ENCODE assay signal across 15 mouse cellular contexts in genomic region chr11:69629802-69630201, GRCm38 (mm10). TPM values are rescaled to one million over a fixed set of nuclear protein-coding genes. Genes with fewer than 3 reads are reported as not detected.
A peak's percentile ranks its signal among the peaks of the same experiment; 100 is the strongest.
DNase-seq lines count a peak whose midpoint lies in the region; ATAC-seq and TF ChIP-seq lines count a peak whose summit lies in the region.
"Had no signal": no experiment of that assay in that cellular context is flagged by ENCODE, and none has a peak within 500 bp of the region (broad histone marks: within the 10 kb centered on the region; RNA-seq: fewer than 3 reads in every experiment).

No protein-coding gene starts in this region.

- TF ChIP-seq CTCF in hindbrain, postnatal 0 days (IDR thresholded peaks at IDR 0.05; ENCODE audit: low read depth) = peak; percentile 59

- no peaks in the 10 kb centered on the region for H3K36me3 ChIP-seq in hindbrain, postnatal 0 days (ENCODE audit: insufficient read depth, low read length)
- no peaks in the 10 kb centered on the region for H3K36me3 ChIP-seq in hindbrain, embryonic 14.5 days (replicated peaks; ENCODE audit: control insufficient read depth, insufficient read depth)
- no peaks in the 10 kb centered on the region for H3K36me3 ChIP-seq in splenic B cell, adult 2 months (ENCODE audit: control insufficient read depth, insufficient read depth, low read length, poor library complexity, severe bottlenecking)

- H3K27me3 ChIP-seq in hindbrain, postnatal 0 days (ENCODE audit: insufficient read depth, low read length) = no peaks in the 10 kb centered on the region
- no peaks in the 10 kb centered on the region for H3K27me3 ChIP-seq in hindbrain, embryonic 14.5 days (ENCODE audit: control insufficient read depth, insufficient read depth, low read length)
- H3K27me3 ChIP-seq in splenic B cell, adult 2 months (ENCODE audit: control insufficient read depth, insufficient read depth, low read length, poor library complexity, severe bottlenecking) = no peaks in the 10 kb centered on the region

- DNase-seq in hindbrain, postnatal 0 days (ENCODE audit: low spot score) = peak; percentile 27
- no peak for DNase-seq in hindbrain, embryonic 14.5 days (ENCODE audit: low spot score)
- peak; percentile 31 for DNase-seq in testis, postnatal 10 days (ENCODE audit: low spot score)
- no peak for DNase-seq in testis, postnatal 14 days (ENCODE audit: low spot score)
- peak; percentile 64 for DNase-seq in adipocyte (ENCODE audit: low spot score)
- DNase-seq in splenic B cell, adult 2 months (ENCODE audit: low read depth, low spot score) = peak; percentile 71
- no peak for DNase-seq in cerebellum, postnatal 36 days
- no peak for DNase-seq in urinary bladder, adult 2 months (ENCODE audit: low spot score)
- DNase-seq: layer of hippocampus, postnatal 36 days; right cerebral cortex, postnatal 14 days; thymus, adult 18-20 months had no signal

- no peak for ATAC-seq in hindbrain, postnatal 0 days
- ATAC-seq in hindbrain, embryonic 14.5 days (ENCODE audit: low FRiP score) = no peak
- ATAC-seq: hindbrain, embryonic 16.5 days had no signal

- H3K9ac ChIP-seq in hindbrain, postnatal 0 days (replicated peaks; ENCODE audit: low read length) = no peak overlapping the region
- no peak overlapping the region for H3K9ac ChIP-seq in hindbrain, embryonic 14.5 days

- H3K27ac ChIP-seq in hindbrain, postnatal 0 days = no peak overlapping the region
- H3K27ac ChIP-seq in hindbrain, embryonic 14.5 days = no peak overlapping the region

- no peaks in the 10 kb centered on the region for H3K9me3 ChIP-seq in hindbrain, postnatal 0 days (ENCODE audit: low read length)
- H3K9me3 ChIP-seq in hindbrain, embryonic 14.5 days (ENCODE audit: control insufficient read depth, low read length) = no peaks in the 10 kb centered on the region

- H3K4me1 ChIP-seq in hindbrain, postnatal 0 days (ENCODE audit: insufficient read depth, low read length) = peaks cover 10% of the 10 kb centered on the region; the same call in 1 of the 2 replicates
- peaks cover 11% of the 10 kb centered on the region for H3K4me1 ChIP-seq in hindbrain, embryonic 14.5 days (replicated peaks; ENCODE audit: control insufficient read depth, insufficient read depth, low read length)

- no peak overlapping the region for H3K4me3 ChIP-seq in hindbrain, postnatal 0 days (ENCODE audit: low read length)
- no peak overlapping the region for H3K4me3 ChIP-seq in hindbrain, embryonic 14.5 days (replicated peaks; ENCODE audit: low read length)

- 61% methylated on average over 1 of the region's 1 CpGs for WGBS in hindbrain, postnatal 0 days
- WGBS in hindbrain, embryonic 14.5 days = 67% methylated on average over 1 of the region's 1 CpGs

- H3K4me2 ChIP-seq in hindbrain, postnatal 0 days (ENCODE audit: low read depth, low read length) = no peak overlapping the region
- H3K4me2 ChIP-seq in hindbrain, embryonic 14.5 days (replicated peaks) = no peak overlapping the region

RNA-seq across cellular contexts. Expression of gene Fxr2, which starts 3.0 kb away (rescaled TPM):
- 68.5 and 79.6 TPM in 2 replicates for total RNA-seq in hindbrain, postnatal 0 days (2014; rRNA removed)
- 23.3 and 28.8 TPM in 2 replicates for polyA plus RNA-seq in hindbrain, postnatal 0 days (2015; fragmentation: Nextera tagmentation; extraction: Ambion mirVana)
- 27.9 and 35.1 TPM in 2 replicates for polyA plus RNA-seq in hindbrain, embryonic 14.5 days (2014; fragmentation: Nextera tagmentation; extraction: Ambion mirVana)
- 74.8 and 85.8 TPM in 2 replicates for polyA plus RNA-seq in urinary bladder, adult 2 months (2012; rRNA removed)

RNA-seq across cellular contexts. Expression of gene Sat2, which starts 8.0 kb away (rescaled TPM):
- total RNA-seq in hindbrain, postnatal 0 days (2014; rRNA removed) = 8.6 and 10.9 TPM in 2 replicates
- 35.4 and 41.4 TPM in 2 replicates for polyA plus RNA-seq in hindbrain, postnatal 0 days (2015; fragmentation: Nextera tagmentation; extraction: Ambion mirVana)
- 16.9 and 24.5 TPM in 2 replicates for polyA plus RNA-seq in hindbrain, embryonic 14.5 days (2014; fragmentation: Nextera tagmentation; extraction: Ambion mirVana)
- polyA plus RNA-seq in urinary bladder, adult 2 months (2012; rRNA removed) = 18.4 and 19.5 TPM in 2 replicates

RNA-seq across cellular contexts. Expression of gene Shbg, which starts 12.1 kb away (rescaled TPM):
- 0.40 TPM in 1 of 2 replicates, not detected in the other for total RNA-seq in hindbrain, postnatal 0 days (2014; rRNA removed)
- not detected in 2 replicates for polyA plus RNA-seq in hindbrain, postnatal 0 days (2015; fragmentation: Nextera tagmentation; extraction: Ambion mirVana)
- not detected in 2 replicates for polyA plus RNA-seq in hindbrain, embryonic 14.5 days (2014; fragmentation: Nextera tagmentation; extraction: Ambion mirVana)
- not detected in 2 replicates for polyA plus RNA-seq in urinary bladder, adult 2 months (2012; rRNA removed)
- total RNA-seq: gastrocnemius, postnatal 4 days; layer of hippocampus, postnatal 36 days had no signal
- polyA plus RNA-seq: hindbrain, embryonic 16.5 days had no signal

RNA-seq across cellular contexts. Expression of gene Atp1b2, which starts 24.1 kb away (rescaled TPM):
- total RNA-seq in hindbrain, postnatal 0 days (2014; rRNA removed) = 185 and 210 TPM in 2 replicates
- polyA plus RNA-seq in hindbrain, postnatal 0 days (2015; fragmentation: Nextera tagmentation; extraction: Ambion mirVana) = 145 and 157 TPM in 2 replicates
- polyA plus RNA-seq in hindbrain, embryonic 14.5 days (2014; fragmentation: Nextera tagmentation; extraction: Ambion mirVana) = 72.1 and 94.2 TPM in 2 replicates
- polyA plus RNA-seq in urinary bladder, adult 2 months (2012; rRNA removed) = 23.5 and 46.2 TPM in 2 replicates

RNA-seq across cellular contexts. Expression of gene Sox15, which starts 25.3 kb away (rescaled TPM):
- total RNA-seq in hindbrain, postnatal 0 days (2014; rRNA removed) = not detected in 2 replicates
- 0.35 and 0.40 TPM in 2 replicates for polyA plus RNA-seq in hindbrain, postnatal 0 days (2015; fragmentation: Nextera tagmentation; extraction: Ambion mirVana)
- polyA plus RNA-seq in hindbrain, embryonic 14.5 days (2014; fragmentation: Nextera tagmentation; extraction: Ambion mirVana) = not detected in 2 replicates
- polyA plus RNA-seq in urinary bladder, adult 2 months (2012; rRNA removed) = 33.7 and 43.5 TPM in 2 replicates
- total RNA-seq: gastrocnemius, postnatal 4 days; layer of hippocampus, postnatal 36 days had no signal
- polyA plus RNA-seq: cerebellum, adult 2 months; hindbrain, embryonic 16.5 days; liver, embryonic 16.5 days had no signal

Comparison
In these comparisons a context has a peak if more than half of its experiments do, and no peak if none do; other contexts are left out.
1. DNase-seq: peak in hindbrain, postnatal 0 days (single experiment), testis, postnatal 10 days (single experiment), adipocyte (single experiment) and splenic B cell, adult 2 months (single experiment); none in hindbrain, embryonic 14.5 days (single experiment), testis, postnatal 14 days (single experiment), cerebellum, postnatal 36 days (0 of 2) and urinary bladder, adult 2 months (single experiment).